Mouse (Mus musculus) limb, embryonic 14.5 days (tissue): ENCODE measurements at regions not wholly inside any gene's neighbourhood (a gene's known extent, or its start where the extent isn't known, plus 50 kb on each side); places are given as distances from the start of the nearest gene placed in this dataset.

Source experiments
- ATAC-seq: fragments of 200-750 bp; cut with Nextera tagmentation; 2 replicates; pipeline ENCODE4 v1.8.0; 2017; ENCODE audit warnings: low read depth, moderate number of reproducible peaks, moderate TSS enrichment; ENCODE audit not compliant: low FRiP score
- DNase-seq: peaks from one replicate; pipeline ENCODE4 v3.0.0-alpha.2; 2015; ENCODE audit warnings: low spot score
- H3K27ac ChIP-seq: fragments of 300-500 bp; sonication (generic); replicated peaks from 2 replicates; pipeline ENCODE4 v1.5.1; 2014; ENCODE audit warnings: low read depth, mild to moderate bottlenecking, low read length, moderate library complexity, mixed read lengths
- H3K27me3 ChIP-seq: fragments of 300-500 bp; sonication (generic); 2 replicates; pipeline ENCODE4 v1.6.1; 2014; ENCODE audit warnings: low read length, mixed read lengths; ENCODE audit not compliant: control insufficient read depth, insufficient read depth
- H3K36me3 ChIP-seq: fragments of 300-500 bp; sonication (generic); 2 replicates; pipeline ENCODE4 v1.6.1; 2014; ENCODE audit warnings: mild to moderate bottlenecking, low read length, moderate library complexity, mixed read lengths; ENCODE audit not compliant: control insufficient read depth, insufficient read depth
- H3K4me1 ChIP-seq: fragments of 300-500 bp; sonication (generic); 2 replicates; pipeline ENCODE4 v1.6.1; 2014; ENCODE audit warnings: antibody characterized with exemption, low read length, mixed read lengths; ENCODE audit not compliant: control insufficient read depth, insufficient read depth
- H3K4me2 ChIP-seq: fragments of 300-500 bp; sonication (generic); replicated peaks from 2 replicates; pipeline ENCODE4 v1.6.1; 2014; ENCODE audit warnings: low read depth, mild to moderate bottlenecking, low read length, moderate library complexity; ENCODE audit not compliant: severe bottlenecking
- H3K4me3 ChIP-seq: fragments of 300-500 bp; sonication (generic); replicated peaks from 2 replicates; pipeline ENCODE4 v1.5.1; 2014; ENCODE audit warnings: low read length
- H3K9ac ChIP-seq: fragments of 300-500 bp; sonication (generic); 2 replicates; pipeline ENCODE4 v1.6.1; 2014; ENCODE audit warnings: mild to moderate bottlenecking, low read depth, low read length, moderate library complexity; ENCODE audit not compliant: severe bottlenecking
- H3K9me3 ChIP-seq: fragments of 300-500 bp; sonication (generic); 2 replicates; pipeline ENCODE4 v1.6.1; 2016; ENCODE audit warnings: low read length; ENCODE audit not compliant: control insufficient read depth
- POLR2A ChIP-seq: fragments of 200-500 bp; IDR thresholded peaks from 2 replicates; pipeline ENCODE4 v1.8.0; 2012; ENCODE audit warnings: inconsistent platforms, mild to moderate bottlenecking, moderate library complexity, borderline replicate concordance; ENCODE audit not compliant: insufficient read depth, insufficient read length; ENCODE audit errors: extremely low read depth
- WGBS: fragments of 180-500 bp; shearing (Covaris S2); extraction: QIAGEN DNeasy Blood & Tissue Kit; methylation state at CpG from one replicate; pipeline ENCODE4 v1.1.7; 2014; 5-methylcytosine and 5-hydroxymethylcytosine counted together

GRCm38 (mm10) chr15:97505715-97506114 is 199.9 kb downstream of the Rpap3 start:
- Histone ChIP-seq H3K36me3 (no peaks in the 10 kb centered on the region), H3K27me3 (no peaks in the 10 kb centered on the region), H3K27ac (no peak overlapping the region), H3K4me3 (no peak overlapping the region), H3K9me3 (no peaks in the 10 kb centered on the region), H3K9ac (no peak overlapping the region), H3K4me1 (no peaks in the 10 kb centered on the region), H3K4me2 (no peak overlapping the region)
- DNase-seq (no peak), ATAC-seq (no peak)
- WGBS, result 80% methylated on average over 11 of the region's 11 CpGs
- TF ChIP-seq POLR2A, result no peak

- Histone ChIP-seq H3K27me3 (no peaks in the 10 kb centered on the region), H3K36me3 (no peaks in the 10 kb centered on the region), H3K4me3 (no peak overlapping the region), H3K9ac (no peak overlapping the region), H3K4me1 (no peaks in the 10 kb centered on the region; the same call in 1 of the 2 replicates), H3K9me3 (no peaks in the 10 kb centered on the region), H3K27ac (no peak overlapping the region), H3K4me2 (no peak overlapping the region)
- TF ChIP-seq POLR2A, result no peak
- WGBS, result 89% methylated on average over 1 of the region's 1 CpGs
- DNase-seq (no peak), ATAC-seq (no peak)
These were observed 201.3 kb downstream of the Rpap3 start for GRCm38 (mm10) chr15:97504325-97504724.

GRCm38 (mm10) chr15:97502056-97502455 is 203.6 kb downstream of the Rpap3 start:
- TF ChIP-seq POLR2A, result no peak
- Histone ChIP-seq H3K4me1 (peaks cover 3% of the 10 kb centered on the region; the same call in 1 of the 2 replicates), H3K9me3 (no peaks in the 10 kb centered on the region), H3K27ac (no peak overlapping the region), H3K9ac (no peak overlapping the region), H3K27me3 (no peaks in the 10 kb centered on the region), H3K4me2 (no peak overlapping the region), H3K36me3 (no peaks in the 10 kb centered on the region), H3K4me3 (no peak overlapping the region)
- ATAC-seq, result no peak
- WGBS, result 93% methylated on average over 7 of the region's 7 CpGs
- DNase-seq, result no peak

DNA sequence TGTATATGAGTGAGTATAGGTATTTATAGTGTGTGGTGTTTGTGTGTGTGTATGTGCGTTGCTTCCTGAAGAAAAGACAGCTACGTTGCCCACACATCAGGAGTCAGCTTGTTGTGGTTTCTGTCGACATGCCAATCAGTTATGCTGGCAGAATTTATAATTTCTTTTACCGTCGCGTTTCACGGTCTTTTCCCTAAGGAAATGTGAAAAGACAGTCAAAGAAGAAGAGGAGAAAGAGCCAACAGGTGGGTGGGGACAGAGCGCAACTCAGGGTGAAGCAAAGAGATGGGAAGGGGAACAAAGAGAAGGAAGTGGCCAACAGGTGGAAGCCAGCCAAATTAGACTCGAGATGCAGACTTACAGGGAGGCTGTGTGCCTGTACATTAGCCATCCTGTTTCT is 204.2 kb downstream of the Rpap3 start:
- Histone ChIP-seq H3K9me3 (no peaks in the 10 kb centered on the region), H3K27ac (no peak overlapping the region), H3K4me3 (no peak overlapping the region), H3K36me3 (no peaks in the 10 kb centered on the region), H3K4me1 (peaks cover 3% of the 10 kb centered on the region; the same call in 1 of the 2 replicates), H3K4me2 (no peak overlapping the region), H3K27me3 (no peaks in the 10 kb centered on the region), H3K9ac (no peak overlapping the region)
- DNase-seq (no peak), ATAC-seq (no peak)
- TF ChIP-seq POLR2A, result no peak
- 85% methylated on average over 9 of the region's 9 CpGs for WGBS

- H3K27me3 ChIP-seq, result no peaks in the 10 kb centered on the region
- no peak overlapping the region for H3K4me2 ChIP-seq
- no peaks in the 10 kb centered on the region; the same call in 1 of the 2 replicates for H3K9me3 ChIP-seq
- ATAC-seq, result no peak
- 69% methylated on average over 4 of the region's 4 CpGs for WGBS
- no peak overlapping the region for H3K9ac ChIP-seq
- H3K4me3 ChIP-seq, result no peak overlapping the region
- no peak overlapping the region for H3K27ac ChIP-seq
- no peak for TF ChIP-seq POLR2A
- peaks cover 3% of the 10 kb centered on the region; the same call in 1 of the 2 replicates for H3K4me1 ChIP-seq
- H3K36me3 ChIP-seq, result no peaks in the 10 kb centered on the region
- DNase-seq, result no peak
These were observed 205.7 kb downstream of the Rpap3 start for GRCm38 (mm10) chr15:97499821-97500385.

GRCm38 (mm10) chr15:97499240-97499639 is 206.4 kb downstream of the Rpap3 start:
- Histone ChIP-seq H3K4me1 (peaks cover 3% of the 10 kb centered on the region; the same call in 1 of the 2 replicates), H3K4me3 (no peak overlapping the region), H3K27me3 (no peaks in the 10 kb centered on the region), H3K36me3 (no peaks in the 10 kb centered on the region), H3K9ac (no peak overlapping the region), H3K27ac (no peak overlapping the region), H3K4me2 (no peak overlapping the region), H3K9me3 (no peaks in the 10 kb centered on the region; the same call in 1 of the 2 replicates)
- no peak for TF ChIP-seq POLR2A
- ATAC-seq, result no peak
- peak; percentile 50 for DNase-seq
- 61% methylated on average over 5 of the region's 5 CpGs for WGBS
